Mouse (Mus musculus) gastrocnemius, postnatal 36 days (tissue): ENCODE data around the gene Lars2. TPM values are rescaled to one million over a fixed set of nuclear protein-coding genes. Genes with fewer than 3 reads are reported as not detected.

ENCODE experiments used
- DNase-seq, 2 experiments: peaks; one replicate each; pipeline ENCODE4 v3.0.0; 2022
- intact Hi-C: fragments of 180-260 bp; cut with DNase I; formaldehyde crosslinking; loops from one replicate; pipeline ENCODE4 v1.15.1; 2025
- total RNA-seq, 2 experiments: library from RNA; stranded (reverse); gene quantifications; 2 replicates each; pipeline ENCODE4 v1.2.3; 2021

Gene Lars2
- total RNA-seq, 2 experiments from 2014 or later, result 37.6 to 59.0 TPM

DNA sequence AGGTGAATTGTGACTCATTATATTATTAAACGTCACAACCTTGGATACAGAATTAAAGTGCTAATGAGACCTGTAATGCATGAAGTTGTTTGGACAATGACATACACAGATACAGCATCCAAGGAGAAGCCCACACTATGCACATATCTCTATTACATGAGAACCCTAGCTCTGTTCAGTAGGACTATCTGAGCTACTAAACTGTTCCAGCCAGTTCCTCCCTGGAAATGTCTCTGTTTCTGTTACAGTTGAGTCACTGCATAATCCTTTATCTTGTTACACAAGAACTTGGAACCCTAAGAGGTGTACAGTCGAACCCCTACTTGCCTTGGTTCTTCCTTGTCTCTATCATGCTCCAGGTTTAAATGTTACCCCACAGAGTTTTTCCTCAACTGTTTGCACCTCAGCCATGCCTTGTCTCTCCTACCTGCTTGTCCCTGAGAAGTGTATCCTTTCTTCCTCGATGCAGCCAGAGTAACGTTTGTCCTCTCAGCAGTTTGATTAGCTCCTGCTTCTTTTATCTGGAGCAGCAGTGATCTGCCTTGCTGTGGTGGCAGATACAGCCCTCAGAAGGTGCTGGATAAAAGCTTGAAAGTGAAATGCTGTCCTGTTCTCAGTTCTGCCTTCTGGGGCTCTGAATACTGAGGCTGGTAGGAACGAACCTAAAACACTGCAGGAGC is 101.8 kb downstream of the Lars2 start:
- DNase-seq, result no peak
- intact Hi-C loops, result loop anchor here (5.0 kb wide), 1 partner anchor 34 kb away; no protein-coding TSS in a partner anchor

GRCm38 (mm10) chr9:123469087-123469486 is 102.4 kb downstream of the Lars2 start:
- no peak for DNase-seq
- intact Hi-C loops, result loop anchor here (5.0 kb wide), 1 partner anchor 33 kb away; no protein-coding TSS in a partner anchor

- intact Hi-C loops, result no loop called here
- no peak for DNase-seq
Observed at GRCm38 (mm10) chr9:123473377-123473776, 106.7 kb downstream of the Lars2 start.

DNA sequence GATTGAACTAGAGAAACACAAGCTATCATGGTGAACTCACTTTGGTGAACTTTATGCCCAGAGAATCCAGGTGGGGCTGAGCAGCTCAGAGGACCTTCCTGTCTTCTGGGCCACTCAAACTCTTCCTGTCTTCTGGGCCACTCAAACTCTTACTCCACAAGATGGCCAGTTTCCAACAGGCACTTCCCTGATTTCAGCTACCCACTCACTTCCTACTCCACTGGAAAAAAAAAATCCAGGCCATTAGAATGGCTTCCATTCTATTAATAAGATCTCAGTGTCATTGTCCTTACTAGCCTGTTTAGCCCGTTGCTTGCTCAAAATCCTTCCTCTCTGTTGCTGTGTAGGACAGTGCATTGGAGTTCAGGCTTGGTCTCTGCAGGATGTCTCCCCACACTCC is 108.8 kb downstream of the Lars2 start:
- intact Hi-C loops, result no loop called here

DNA sequence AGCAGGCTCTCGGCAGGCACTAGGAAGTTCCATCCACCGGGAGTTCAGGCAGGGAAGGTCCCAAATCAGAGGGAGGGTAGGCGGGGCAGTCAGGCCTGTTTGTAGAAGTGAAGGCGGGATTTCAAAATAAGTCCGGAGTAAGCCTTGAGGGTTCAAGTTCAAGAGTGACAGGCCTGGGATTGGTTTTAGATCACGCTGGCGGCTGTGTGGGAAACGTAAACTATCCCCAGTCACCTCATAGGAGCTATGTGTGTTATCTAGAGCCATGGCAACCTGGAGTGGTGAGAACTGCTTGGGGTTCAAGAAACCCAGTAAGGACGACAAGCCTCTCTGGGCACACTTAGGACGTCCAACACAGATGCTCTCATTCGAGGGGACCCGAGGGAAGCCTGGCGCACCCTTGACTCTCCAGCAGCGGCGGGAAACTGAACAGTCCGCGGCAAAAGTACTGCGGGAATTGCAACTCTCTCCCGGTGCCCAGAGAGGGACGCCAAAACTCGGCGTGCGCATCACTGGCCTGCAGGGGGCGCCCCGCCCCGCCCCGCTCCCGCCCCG is 111.4 kb downstream of the Lars2 start:
- DNase-seq, result peak in 1 of 2 experiments; percentile 52
- intact Hi-C loops, result loop anchor here (1.0 kb wide), 1 partner anchor 26 kb away; no protein-coding TSS in a partner anchor

More for the DNA sequence above, 108.8 kb downstream of the Lars2 start:
- DNase-seq, result no peak

DNA sequence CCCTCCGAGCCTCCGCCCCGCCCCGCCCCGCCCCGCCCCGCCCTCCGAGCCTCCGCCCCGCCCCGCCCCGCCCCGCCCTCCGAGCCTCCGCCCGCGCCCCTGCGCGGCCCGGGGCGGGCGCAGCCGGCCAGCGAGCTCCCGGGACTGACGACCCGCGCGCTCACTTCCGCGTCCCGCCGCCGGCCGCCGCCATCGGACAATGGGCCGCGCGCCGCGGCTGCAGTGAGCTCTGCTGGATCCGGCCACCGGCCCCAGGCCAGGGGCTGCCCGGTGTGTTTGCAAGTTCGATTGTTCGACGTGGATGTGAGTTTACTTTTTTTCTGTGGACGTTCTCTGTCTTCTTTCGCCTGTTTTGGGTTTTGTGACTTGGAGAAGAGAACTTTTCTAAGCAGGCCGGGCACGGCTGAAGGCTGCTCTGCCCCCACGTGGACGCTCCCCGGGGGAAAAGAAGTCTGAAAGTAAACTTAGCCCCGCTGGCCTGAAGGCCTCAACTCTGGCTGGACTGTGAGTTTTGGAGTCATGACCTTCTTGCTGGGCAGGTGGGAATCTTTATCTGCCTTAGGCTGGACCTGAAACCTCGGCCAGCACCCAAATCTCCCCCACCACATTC is 112.0 kb downstream of the Lars2 start, which contains the start of gene Limd1:
Gene Limd1, plus strand, starts transcription at position 121 of the 610 bp plus-strand sequence.
- DNase-seq, result peak; percentile 68 to 74
- intact Hi-C loops, result loop anchor here (1.0 kb wide), 1 partner anchor 26 kb away; no protein-coding TSS in a partner anchor

GRCm38 (mm10) chr9:123479196-123479669 is 112.5 kb downstream of the Lars2 start:
- no peak for DNase-seq
- intact Hi-C loops, result no loop called here

- intact Hi-C loops, result no loop called here
- no peak for DNase-seq
Observed at GRCm38 (mm10) chr9:123479876-123480252, 113.1 kb downstream of the Lars2 start.

GRCm38 (mm10) chr9:123480253-123480921 is 113.7 kb downstream of the Lars2 start:
- intact Hi-C loops, result no loop called here
- DNase-seq, result no peak

DNA sequence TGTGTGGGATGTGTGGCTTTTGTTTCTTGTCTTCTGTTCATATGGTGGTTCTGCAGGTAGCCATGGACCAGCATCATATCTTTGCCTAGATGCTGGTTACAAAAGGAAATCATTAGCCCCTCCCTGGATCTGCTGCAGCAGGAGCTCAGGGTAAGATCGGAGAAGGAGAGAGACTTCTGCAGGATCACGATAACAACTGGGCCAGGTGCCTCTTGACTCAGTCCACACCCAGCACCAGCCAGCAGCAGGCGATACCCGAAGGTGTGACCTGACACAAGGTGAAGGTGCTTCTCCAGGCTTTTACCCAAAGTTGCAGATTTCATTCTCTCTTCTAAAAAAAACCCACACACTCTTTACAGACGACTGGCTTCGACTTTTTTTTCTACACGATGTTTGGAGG is 114.4 kb downstream of the Lars2 start:
- DNase-seq, result no peak
- intact Hi-C loops, result no loop called here

- no peak for DNase-seq
- intact Hi-C loops, result no loop called here
Observed at GRCm38 (mm10) chr9:123483598-123483997, 116.9 kb downstream of the Lars2 start.

GRCm38 (mm10) chr9:123484830-123485229 is 118.1 kb downstream of the Lars2 start:
- intact Hi-C loops, result no loop called here
- DNase-seq, result no peak

DNA sequence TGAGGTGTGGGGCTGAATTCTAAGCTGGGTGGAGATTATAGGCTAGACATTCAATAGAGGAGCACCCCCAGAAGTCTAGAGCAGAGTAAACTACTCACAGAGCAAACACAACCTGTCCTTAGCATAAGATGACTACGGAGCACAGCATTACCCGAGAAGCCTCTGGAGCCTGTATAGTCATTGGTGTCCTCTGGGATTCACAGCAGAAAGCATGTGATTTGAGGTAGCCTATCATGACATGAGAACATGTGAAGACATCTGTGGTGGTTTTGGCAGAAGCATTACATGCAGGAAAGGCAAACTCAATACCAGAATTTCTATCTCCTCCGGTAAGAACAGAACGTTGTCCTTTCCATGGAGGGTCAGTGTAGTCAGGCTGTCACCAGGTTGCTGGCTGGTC is 118.8 kb downstream of the Lars2 start:
- DNase-seq, result no peak

GRCm38 (mm10) chr9:123486635-123487034 is 119.9 kb downstream of the Lars2 start:
- intact Hi-C loops, result no loop called here

More for the DNA sequence above, 118.8 kb downstream of the Lars2 start:
- intact Hi-C loops, result no loop called here

DNA sequence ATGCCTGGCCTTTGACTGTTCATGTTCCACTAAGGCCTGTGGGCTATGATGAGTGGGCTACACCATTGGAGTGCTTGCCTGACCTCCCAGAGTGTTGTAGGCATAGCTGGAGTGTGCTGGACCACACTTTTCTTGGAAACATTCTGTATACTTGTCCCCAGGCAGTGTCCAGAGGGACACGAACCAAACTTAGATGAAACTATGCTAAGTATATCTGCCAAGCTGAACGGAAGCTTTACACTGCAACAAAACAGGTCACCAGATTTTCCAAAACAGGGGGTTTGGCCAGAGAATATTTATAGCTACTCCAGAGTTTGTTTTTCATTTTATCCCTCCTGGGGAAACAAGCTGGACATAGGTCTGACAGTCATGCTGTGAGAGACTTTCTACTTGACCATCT is 122.3 kb downstream of the Lars2 start:
- DNase-seq, result no peak
- intact Hi-C loops, result no loop called here

More at GRCm38 (mm10) chr9:123486635-123487034, 119.9 kb downstream of the Lars2 start:
- DNase-seq, result no peak

- intact Hi-C loops, result no loop called here
- DNase-seq, result peak; percentile 34 to 46
Observed at GRCm38 (mm10) chr9:123489727-123490343, 123.1 kb downstream of the Lars2 start.

DNA sequence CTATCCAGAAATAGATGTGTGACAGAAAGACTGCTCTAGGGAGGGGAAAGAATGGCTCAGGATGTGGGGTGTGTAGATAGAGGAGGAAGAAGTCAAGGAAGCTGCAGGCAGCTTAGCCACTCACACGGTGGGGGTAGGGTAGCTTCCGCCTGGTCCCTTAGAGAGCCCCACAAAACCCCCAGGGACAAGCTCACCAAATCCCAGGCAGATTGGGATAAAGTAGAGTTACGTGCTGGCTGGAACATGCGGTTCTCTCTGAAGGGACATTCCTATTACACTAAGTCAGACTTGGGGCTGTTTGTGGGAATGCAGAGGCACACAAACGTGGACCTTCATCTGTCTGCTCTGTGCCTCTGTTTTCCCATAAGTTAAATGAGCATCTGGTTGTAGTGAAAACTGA is 124.2 kb downstream of the Lars2 start:
- no peak for DNase-seq
- intact Hi-C loops, result no loop called here

GRCm38 (mm10) chr9:123491917-123492585 is 125.3 kb downstream of the Lars2 start:
- intact Hi-C loops, result no loop called here
- no peak for DNase-seq

DNA sequence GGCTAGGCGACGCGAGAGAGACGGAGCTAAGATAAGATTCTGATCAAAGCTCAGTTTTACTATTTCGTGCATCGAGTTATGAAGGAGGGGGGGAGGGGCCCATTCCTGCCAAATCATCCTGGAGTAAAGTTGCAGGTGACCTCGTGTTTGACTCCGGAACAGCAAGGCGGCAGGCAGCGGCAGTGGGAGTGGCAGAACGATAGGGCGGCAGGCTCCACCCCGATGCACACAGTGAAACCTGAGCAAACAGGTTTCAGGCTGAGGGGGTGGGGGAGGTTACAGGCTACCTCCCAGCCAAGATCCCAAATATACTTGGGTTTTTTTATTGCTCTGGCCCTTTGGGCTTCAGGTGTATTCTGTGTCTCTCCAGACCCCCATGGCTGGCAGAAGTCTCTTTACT is 129.9 kb downstream of the Lars2 start:
- no peak for DNase-seq
- intact Hi-C loops, result no loop called here

DNA sequence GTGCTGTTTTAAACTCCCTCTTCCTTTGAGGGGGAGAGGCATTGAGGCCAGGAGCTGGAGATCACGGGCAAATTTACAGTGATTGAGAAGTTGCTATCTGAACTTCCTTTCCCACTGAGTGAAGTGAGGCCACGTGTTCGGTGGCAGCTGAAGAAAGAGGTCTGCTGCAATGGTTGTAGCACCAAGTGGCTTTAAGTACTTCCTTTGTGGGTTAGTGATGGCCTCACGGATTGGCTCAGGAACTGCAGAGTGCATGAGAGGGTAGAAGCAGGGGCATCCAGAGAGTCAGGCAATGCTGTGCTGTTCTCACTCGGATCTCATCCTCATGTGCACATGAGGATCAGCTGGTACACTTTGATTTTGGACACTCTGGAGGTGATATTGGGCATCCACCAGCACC is 131.2 kb downstream of the Lars2 start:
- DNase-seq, result no peak
- intact Hi-C loops, result no loop called here
